In the genomic region with DNA sequence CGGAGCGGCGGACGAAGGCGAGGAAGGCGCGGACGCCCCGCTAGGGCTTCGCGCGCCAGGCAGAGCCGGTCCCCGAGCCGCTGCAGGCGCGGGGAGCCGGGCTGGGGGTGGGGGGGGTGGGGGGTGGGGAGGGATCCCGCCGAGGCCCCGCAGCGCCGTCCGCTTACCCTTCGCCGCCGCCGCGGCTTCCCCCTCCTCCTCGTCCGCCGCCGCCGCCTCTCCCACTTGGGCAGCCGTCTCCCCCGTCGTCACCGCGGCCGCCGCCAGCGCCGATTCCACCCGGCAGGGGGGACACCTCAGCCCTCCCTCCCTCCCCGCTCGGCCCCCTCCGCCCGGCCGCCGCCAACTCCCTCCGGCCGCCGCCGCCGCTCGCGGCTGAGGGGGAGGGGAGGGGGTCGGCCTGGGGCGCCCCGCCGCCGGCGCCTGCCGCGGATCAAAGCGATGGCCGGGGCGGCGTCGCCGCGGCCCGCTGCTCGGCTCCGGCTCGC, we compare ENCODE assay signal across 8 mouse cellular contexts. TPM values are rescaled to one million over a fixed set of nuclear protein-coding genes. Genes with fewer than 3 reads are reported as not detected.
A peak's percentile ranks its signal among the peaks of the same experiment; 100 is the strongest.
DNase-seq lines count a peak whose midpoint lies in the region; ATAC-seq lines count a peak whose summit lies in the region.

No protein-coding gene starts in this region.

- ATAC-seq in CD4-positive, CD25-positive, alpha-beta regulatory T cell, adult 4 months = no peak
- peak; percentile 65 for ATAC-seq in midbrain, embryonic 13.5 days
- ATAC-seq in stomach, embryonic 14.5 days (ENCODE audit: insufficient number of reproducible peaks, insufficient read depth, low FRiP score, low read depth) = peak; percentile 59

- H3K4me2 ChIP-seq in midbrain, embryonic 13.5 days (replicated peaks) = peak overlapping the region; percentile 91
- peak overlapping the region; percentile 55 for H3K4me2 ChIP-seq in stomach, embryonic 14.5 days (replicated peaks; ENCODE audit: low read depth, low read length)

- intact Hi-C loops in left cerebral cortex, postnatal 4 days (cut with DNase I) = no loop called here

- peak overlapping the region; percentile 100 for H3K27ac ChIP-seq in forebrain, embryonic 10.5 days
- H3K27ac ChIP-seq in midbrain, embryonic 13.5 days = peak overlapping the region; percentile 99
- H3K27ac ChIP-seq in stomach, embryonic 14.5 days (ENCODE audit: low read length) = peak overlapping the region; percentile 99

- peak overlapping the region; percentile 98 for H3K9ac ChIP-seq in midbrain, embryonic 13.5 days (replicated peaks)
- peak overlapping the region; percentile 87 for H3K9ac ChIP-seq in stomach, embryonic 14.5 days (replicated peaks; ENCODE audit: low read depth, low read length)

- DNase-seq in CD4-positive, CD25-positive, alpha-beta regulatory T cell, adult 2 months (ENCODE audit: low read depth, low spot score) = peak; percentile 71
- DNase-seq in adrenal gland, postnatal 10 days = peak; percentile 64
- DNase-seq in forebrain, embryonic 10.5 days (ENCODE audit: extremely low spot score, low spot score) = peak; percentile 62
- peak; percentile 67 for DNase-seq in heart, postnatal 4 days
- DNase-seq in left cerebral cortex, postnatal 4 days = peak; percentile 64

- 0% methylated on average over 31 of the region's 76 CpGs for WGBS in forebrain, embryonic 10.5 days
- no CpG with 5 or more reads among the region's 76 CpGs for WGBS in midbrain, embryonic 13.5 days
- WGBS in stomach, embryonic 14.5 days = 1% methylated on average over 32 of the region's 76 CpGs

- H3K4me1 ChIP-seq in forebrain, embryonic 10.5 days = peaks cover 30% of the 10 kb centered on the region
- H3K4me1 ChIP-seq in midbrain, embryonic 13.5 days (replicated peaks) = peaks cover 24% of the 10 kb centered on the region
- peaks cover 10% of the 10 kb centered on the region; the same call in 1 of the 2 replicates for H3K4me1 ChIP-seq in stomach, embryonic 14.5 days (ENCODE audit: control insufficient read depth, insufficient read depth, low read length)

- peak overlapping the region; percentile 97 for H3K4me3 ChIP-seq in forebrain, embryonic 10.5 days
- H3K4me3 ChIP-seq in midbrain, embryonic 13.5 days (replicated peaks) = peak overlapping the region; percentile 98
- H3K4me3 ChIP-seq in stomach, embryonic 14.5 days (ENCODE audit: low read depth, low read length) = peak overlapping the region; percentile 93

- H3K27me3 ChIP-seq in forebrain, embryonic 10.5 days (ENCODE audit: poor library complexity, severe bottlenecking) = no peaks in the 10 kb centered on the region
- H3K27me3 ChIP-seq in midbrain, embryonic 13.5 days = no peaks in the 10 kb centered on the region
- H3K27me3 ChIP-seq in stomach, embryonic 14.5 days (ENCODE audit: control insufficient read depth, insufficient read depth, low read length) = no peaks in the 10 kb centered on the region

- H3K9me3 ChIP-seq in forebrain, embryonic 10.5 days = no peaks in the 10 kb centered on the region
- H3K9me3 ChIP-seq in midbrain, embryonic 13.5 days = no peaks in the 10 kb centered on the region
- H3K9me3 ChIP-seq in stomach, embryonic 14.5 days (ENCODE audit: control insufficient read depth, low read depth, low read length) = no peaks in the 10 kb centered on the region

- peaks cover 12% of the 10 kb centered on the region for H3K36me3 ChIP-seq in forebrain, embryonic 10.5 days (replicated peaks)
- H3K36me3 ChIP-seq in midbrain, embryonic 13.5 days = no peaks in the 10 kb centered on the region
- H3K36me3 ChIP-seq in stomach, embryonic 14.5 days (ENCODE audit: control insufficient read depth, insufficient read depth, low read length) = no peaks in the 10 kb centered on the region

RNA-seq across cellular contexts. Expression of a gene that starts 0.4 kb away (rescaled TPM):
- 10 to 100 TPM; 35.3 to 38.3 TPM for polyA plus RNA-seq in CD4-positive, CD25-positive, alpha-beta regulatory T cell, adult 4 months (2017; shearing (Covaris generic))
- 10 to 100 TPM; 59.9 to 61.7 TPM for total RNA-seq in adrenal gland, postnatal 10 days (2021)
- polyA plus RNA-seq in forebrain, embryonic 10.5 days (2016; fragmentation: Nextera tagmentation; extraction: Ambion mirVana) = 14.7 and 15.2 TPM in 2 replicates
- 10 to 100 TPM; 75.5 to 76.6 TPM for total RNA-seq in heart, postnatal 4 days (2021)
- 10 to 100 TPM; 69.7 to 71.4 TPM for total RNA-seq in left cerebral cortex, postnatal 4 days (2021)
- polyA plus RNA-seq in midbrain, embryonic 13.5 days (2015; fragmentation: Nextera tagmentation; extraction: Ambion mirVana) = 15.4 and 16.9 TPM in 2 replicates
- 34.4 and 34.6 TPM in 2 replicates for polyA plus RNA-seq in stomach, embryonic 14.5 days (2014; fragmentation: Nextera tagmentation; extraction: Ambion mirVana)
